Mouse (Mus musculus) brain, embryonic 14.5 days (tissue): Measurements from ENCODE around the gene Clcf1.

Experiments
- CTCF ChIP-seq: fragments of 200-500 bp; IDR thresholded peaks from 2 replicates; pipeline ENCODE4 v1.5.1; 2012; ENCODE audit warnings: inconsistent platforms, mild to moderate bottlenecking, moderate library complexity, borderline replicate concordance; ENCODE audit not compliant: insufficient read depth, insufficient read length; ENCODE audit errors: extremely low read depth
- POLR2A ChIP-seq: fragments of 200-500 bp; IDR thresholded peaks from 2 replicates; pipeline ENCODE4 v1.6.1; 2012; ENCODE audit warnings: mild to moderate bottlenecking, inconsistent platforms, borderline replicate concordance; ENCODE audit not compliant: poor library complexity, insufficient read depth, insufficient read length, severe bottlenecking; ENCODE audit errors: extremely low read depth

GRCm38 (mm10) chr19:4169378-4169784, 44.7 kb upstream of the Clcf1 start:
- TF ChIP-seq POLR2A (peak; percentile 87), CTCF (peak; percentile 81)
